Mouse (Mus musculus): ENCODE results near the gene Znrd1as.
"Not testable (repeated sequence)": the region's sequence is repeated elsewhere in the genome, so short reads cannot be mapped to it uniquely, and the experiment has no call there.

Gene Znrd1as

DNA sequence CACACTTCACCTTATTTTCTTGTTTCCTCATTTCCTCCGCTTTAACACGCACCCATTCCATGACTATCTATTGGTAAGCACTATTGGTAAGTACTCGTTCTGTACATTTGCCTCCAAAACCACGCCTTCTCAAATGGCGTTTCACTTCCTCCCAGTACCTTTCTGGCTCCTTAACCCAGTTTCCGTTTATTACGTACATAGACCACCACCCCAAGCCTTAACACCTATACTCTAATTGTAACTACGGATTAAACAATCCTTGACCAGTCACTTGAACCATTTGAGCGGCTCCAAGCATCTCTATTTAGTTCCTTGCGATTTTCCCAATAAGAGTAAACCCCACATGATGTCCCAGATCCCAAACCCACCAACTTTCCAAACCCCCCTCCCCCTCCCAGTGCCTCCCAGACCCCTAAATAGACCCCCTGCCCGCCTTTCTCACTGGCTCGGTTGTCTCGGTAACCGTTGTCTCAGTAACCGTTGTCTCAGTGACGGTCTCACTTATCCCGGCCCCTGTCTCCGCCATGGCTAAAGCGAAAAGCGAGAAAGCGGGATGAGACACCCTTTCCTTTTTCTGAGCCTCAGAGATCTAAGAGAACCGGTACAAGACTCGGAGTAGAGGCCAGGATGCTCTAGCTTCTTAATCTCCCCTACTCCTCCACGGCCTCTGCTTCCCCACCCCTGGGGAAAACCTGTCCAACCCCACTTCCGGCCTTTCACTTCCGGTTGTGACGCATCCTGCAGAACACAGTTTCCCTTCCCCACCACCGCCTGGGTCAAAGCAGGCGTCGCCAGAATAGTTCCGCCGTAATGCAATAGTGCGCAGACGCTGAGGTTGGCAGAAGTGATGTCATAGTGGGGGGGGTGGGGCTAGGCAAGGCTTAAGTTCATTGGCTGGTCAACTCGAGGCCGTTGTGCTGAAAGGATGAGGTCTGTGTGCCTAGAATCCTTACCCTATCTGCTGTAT is 7.1 kb upstream of the Znrd1as start, which contains the start of gene Ppp1r11:
Gene Ppp1r11 (minus strand): TSS at position 761 of the 967 bp plus-strand sequence.
- peak; percentile 95 for DNase-seq

DNA sequence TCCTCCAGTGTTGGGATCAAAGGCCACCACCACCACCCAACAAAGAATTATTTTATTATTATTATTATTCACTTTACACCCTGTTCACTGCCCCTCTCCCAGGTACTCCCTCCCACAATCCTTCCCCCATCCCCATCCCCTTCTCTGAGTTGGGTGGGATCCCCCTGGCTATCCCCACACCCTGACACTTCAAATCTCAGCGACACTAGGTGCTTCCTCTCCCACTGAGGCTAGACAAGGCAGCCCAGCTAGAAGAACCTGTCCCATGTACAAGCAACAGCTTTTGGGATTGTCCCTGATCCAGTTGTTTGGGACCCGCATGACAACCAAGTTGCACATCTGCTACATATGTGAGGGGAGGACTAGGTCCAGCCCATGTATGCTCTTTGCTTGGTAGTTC is 5.8 kb upstream of the Znrd1as start:
- DNase-seq, result no peak

DNA sequence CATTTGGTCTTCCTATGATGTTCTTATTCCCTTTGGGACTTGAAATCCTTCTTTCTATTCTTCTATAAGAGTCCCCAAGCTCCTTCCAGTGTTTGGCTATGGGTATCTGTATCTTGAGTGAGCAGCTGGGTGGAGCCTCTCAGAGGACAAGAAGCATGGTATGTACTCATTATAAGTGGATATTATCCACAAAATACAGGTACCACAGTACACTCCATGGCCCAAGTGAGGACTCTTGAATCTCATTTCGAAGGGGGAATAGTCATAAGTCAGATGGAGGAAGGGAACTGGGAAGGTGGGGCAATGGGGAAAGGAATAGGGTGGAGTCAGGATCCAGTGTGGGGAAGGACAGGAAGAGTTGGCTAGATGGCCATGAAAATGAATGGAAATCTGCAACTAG is 5.3 kb upstream of the Znrd1as start:
- no peak for DNase-seq

DNA sequence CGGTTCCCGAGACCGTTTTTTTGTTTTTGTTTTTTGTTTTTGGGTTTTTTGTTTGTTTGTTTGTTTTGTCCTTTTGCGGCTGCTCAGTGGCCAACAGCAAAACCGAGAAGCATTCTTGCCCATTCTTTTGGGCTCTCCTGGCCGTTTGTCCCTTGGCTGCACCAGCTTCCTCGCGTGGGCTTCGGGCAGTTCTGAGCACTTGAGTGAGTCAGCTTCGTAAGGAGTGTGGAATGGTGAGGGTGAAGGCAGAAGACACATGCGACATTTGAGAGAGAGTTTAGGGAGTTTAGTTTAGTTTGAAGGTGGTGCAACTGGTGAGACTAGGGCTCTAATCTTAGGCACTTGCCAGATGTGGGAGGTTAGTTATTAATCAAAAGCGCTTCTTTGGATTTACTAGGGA is 492 bp downstream of the Znrd1as start:
- peak; percentile 6 for DNase-seq

DNA sequence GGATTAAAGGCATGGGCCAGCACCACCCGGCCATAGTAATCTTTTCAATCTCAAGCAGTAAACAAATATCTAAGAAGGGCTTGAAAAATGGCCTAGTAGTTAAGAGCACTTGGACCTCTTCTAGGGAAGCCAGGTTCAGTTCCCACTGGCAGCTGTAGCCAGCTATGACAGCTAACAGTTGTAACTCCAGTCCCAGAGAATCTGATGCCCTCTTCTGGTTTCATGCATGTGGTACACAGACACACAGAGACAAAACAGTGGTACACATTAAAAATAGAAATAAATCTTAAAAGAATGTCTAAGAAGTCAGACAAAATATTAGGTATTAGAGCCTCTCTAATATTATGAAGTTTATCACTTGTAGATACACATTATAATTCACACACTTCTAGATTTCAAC is 2.7 kb downstream of the Znrd1as start:
- no peak for DNase-seq

DNA sequence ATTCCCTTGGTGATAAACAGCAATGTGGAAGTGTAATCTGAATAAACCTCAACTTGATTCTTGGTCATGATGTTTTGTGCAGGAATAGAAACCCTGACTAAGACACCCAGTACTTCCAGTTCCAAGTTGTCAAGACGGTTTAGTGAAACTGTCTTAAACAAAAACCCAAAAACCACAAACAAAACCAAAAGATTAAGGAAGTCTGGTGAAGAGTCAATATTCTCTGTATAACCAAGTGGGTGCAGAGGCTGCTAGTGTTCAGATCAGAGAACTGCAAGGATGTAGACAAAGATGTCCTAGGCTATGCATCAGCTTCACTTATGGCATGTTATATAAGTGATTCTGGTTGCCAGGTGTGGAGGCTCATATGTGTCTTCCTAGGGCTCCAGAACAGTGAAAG is 8.5 kb downstream of the Znrd1as start:
- no peak for DNase-seq

DNA sequence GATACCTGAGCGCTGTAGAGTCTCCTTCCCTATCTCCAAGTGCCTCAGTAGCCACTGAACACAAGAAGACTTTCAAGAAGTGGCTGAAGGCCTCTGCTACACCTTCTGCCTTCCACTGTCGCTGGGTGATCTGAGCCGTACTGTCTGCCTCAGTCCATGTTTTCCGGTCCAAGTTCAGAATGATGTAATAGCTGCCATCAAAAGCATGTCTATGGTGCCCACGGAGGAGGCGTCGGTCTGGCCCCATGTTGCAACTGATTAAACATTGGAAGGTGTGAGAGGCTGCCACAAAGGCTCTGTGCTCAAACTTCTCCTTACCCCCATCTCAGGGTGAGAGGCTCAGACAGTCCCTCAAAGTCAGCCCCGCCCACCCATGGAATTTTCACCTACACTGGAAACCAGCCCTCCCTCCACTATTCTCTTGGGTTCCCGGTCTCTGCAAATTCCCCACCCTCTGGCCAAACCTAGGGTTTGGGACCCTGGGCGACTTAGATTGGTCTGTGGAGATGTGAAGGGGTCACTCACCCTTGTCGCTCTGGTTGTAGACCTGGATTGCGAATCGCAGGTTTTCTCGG is 12.0 kb downstream of the Znrd1as start:
- DNase-seq, result peak; percentile 8

DNA sequence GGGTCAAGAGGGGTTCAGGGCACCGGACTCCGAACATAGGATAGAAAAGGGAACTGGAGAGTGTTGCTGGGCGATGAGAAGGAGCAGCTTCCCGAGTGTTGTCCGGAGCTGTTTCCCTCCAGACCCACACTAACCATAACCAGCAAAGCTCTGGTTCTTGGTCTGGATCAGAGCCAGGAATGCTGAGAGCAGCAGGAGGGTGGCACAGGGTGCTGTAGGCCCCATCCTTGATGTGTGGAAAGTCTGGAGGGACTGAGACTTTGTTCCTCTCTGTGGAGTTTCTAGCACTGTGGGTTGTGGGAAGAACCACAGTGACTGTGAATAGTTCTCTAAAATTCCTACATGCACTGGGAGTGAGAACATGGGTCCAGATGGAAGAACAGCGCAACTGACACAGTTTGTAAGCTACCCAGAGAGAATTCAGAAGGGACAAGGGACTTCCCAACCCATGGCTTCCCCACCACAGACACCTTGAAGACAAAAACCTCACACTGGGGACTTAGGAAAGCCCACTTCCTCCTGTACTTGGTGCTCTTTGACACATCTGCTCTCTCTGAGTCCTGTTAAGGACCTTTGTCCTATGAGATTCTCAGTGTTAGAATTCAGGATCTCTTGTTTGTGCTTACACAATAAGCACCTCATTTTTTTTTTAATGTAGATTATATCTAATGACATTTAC is 12.9 kb downstream of the Znrd1as start:
- no peak for DNase-seq

DNA sequence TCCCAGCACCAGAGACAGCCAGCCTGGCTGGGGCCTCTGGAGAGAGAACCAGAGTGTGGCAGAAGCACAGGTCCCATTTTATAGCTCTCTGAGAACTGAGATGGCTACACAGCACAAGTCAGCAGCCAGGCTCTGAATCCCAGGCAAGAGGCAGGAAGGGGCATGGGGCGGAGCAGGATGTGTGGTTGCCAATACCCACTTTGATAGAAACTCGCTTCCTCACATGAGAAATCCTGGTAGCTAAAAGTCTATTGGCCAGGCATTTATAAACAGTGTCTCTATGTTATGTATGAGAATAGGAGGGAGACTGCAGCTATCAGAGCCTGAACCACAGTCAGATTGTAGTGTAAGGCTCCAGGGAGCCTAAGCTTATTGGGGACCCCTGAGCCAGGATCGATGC is 14.4 kb downstream of the Znrd1as start:
- DNase-seq, result no peak

DNA sequence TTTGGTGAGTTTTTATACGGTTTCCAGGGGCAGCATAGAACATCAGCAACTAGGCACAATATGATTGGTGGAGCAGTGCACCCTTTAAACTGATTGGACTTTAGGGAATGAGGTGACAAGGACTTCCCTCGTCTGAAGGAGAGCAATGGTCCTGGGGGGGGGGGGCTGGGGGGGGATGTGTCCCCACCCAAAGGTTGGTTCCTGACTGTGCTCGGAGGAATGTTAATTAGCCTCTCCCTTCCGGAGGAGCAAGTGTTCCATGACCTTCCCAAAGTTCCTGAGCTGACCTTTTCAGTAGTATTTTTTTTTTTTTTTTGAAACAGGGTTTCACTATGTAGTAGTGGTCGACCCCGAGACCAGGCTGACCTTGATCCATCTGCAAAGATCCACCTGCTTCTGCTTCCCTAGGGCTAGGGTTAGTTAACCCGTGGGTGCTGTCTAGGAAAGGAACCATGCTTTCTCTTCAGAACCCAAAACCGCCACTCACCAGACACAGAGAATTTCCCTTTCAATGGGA is 14.9 kb downstream of the Znrd1as start:
- DNase-seq, result no peak

DNA sequence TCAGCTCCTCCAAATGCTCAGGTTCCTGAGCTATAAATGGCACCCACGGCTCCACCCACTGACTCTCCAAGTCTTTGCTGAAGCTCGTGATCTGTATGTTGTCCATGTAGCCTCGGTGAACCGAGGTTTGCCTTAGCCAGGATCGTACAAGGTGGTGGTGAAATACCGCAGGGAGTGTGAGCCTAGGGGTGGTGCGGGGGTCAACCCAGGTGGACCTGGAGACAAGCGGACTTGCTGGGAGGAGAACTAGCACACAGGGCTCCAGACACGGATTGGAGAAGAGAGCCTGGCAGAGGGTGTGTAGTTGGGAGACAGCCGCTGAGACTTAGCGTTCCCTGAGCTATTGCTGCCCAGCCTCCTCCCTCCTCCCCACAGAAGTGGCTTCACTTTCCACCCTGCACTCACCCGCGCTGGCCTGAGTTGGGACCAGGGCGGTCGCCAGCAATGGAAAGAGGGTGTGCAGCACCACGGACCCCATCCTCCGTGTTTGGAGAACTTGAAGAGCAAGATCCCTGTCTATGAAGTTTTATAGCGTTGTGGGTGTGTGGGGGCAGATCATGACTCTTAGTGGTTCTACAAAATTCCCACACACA is 22.9 kb downstream of the Znrd1as start, which contains the start of gene 2410137M14Rik:
Gene 2410137M14Rik (minus strand): TSS at position 17 of the 593 bp plus-strand sequence.
- no peak for DNase-seq

DNA sequence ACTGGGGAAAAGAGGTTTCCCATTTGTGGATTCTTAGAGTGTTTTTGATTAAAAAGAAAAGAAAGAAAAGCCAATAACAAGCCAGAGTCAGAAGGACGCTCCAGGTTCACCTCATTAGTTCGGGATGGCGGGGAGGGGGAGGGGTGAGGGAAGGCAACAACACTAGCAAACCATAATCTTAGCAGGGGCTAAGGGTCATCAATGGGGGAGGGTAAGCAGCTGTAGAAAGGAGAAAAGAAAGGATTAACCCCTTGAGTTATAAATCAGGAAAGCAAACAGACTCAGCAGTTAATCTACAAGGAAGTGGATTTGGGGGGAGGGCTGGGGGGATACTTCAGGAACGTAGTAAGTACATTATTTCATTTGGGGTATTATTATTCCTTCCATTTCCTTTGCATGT is 23.5 kb downstream of the Znrd1as start:
- no peak for DNase-seq

DNA sequence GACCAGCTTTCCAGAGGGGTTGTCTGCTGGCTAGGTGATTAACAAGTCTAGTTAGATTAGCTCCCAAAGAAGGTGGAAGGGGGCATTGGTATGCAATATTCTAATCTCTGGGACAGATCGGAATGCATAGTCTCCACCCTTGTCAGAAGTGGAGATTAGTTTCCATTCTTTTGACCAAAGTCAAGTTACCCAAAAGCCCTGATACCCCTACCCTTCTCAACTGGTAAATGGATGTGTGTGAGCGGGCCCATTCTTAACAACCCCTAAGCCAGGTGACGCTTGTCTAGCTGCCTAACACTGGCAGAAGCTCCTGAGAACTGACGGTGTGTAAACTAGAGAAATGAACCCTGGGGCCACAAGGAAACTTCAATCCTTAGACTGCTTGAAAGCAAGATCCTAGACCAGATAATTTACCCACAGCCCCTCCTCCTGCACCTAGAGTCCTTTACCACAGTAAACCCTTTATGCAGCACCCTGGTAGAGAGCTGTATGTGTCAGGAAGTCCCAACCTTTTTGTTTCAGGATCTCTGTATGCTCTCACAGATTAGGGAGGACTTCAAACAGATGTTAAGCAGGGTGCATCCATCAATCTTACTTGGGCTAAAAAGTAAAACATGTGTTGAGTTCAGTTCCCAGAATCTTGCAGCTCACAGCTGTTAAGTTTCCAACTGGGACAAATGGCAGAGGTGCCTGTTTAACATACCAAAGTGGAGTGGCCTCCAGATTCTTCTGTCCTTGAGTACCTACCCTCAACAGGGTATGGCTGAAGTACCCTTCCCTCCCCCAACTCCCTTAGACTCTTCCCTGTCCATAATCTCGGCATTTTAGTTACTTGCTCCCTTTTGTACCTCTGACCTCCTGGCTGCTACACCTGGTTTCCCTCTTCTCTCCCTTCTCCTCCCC is 24.1 kb downstream of the Znrd1as start:
- DNase-seq, result no peak

DNA sequence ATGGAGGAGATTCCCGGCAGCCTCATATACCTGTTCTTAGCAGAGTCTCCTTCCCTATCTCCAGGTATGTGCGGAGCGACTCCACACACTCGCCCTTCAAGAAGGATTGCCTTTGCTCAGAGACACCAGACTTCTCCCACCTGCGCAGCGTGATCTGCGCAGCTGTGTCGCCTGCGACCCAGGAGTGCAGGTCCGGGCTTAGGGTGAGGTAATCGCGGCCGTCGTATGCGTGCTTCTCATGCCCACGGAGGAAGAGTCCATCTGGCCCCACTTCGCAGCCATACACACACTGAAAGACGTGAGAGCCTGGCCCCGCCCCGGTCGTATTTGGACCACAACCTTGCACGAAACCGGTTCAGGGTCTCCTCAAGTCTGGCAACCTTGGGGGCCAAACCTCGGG is 30.1 kb downstream of the Znrd1as start:
- DNase-seq, result no peak

DNA sequence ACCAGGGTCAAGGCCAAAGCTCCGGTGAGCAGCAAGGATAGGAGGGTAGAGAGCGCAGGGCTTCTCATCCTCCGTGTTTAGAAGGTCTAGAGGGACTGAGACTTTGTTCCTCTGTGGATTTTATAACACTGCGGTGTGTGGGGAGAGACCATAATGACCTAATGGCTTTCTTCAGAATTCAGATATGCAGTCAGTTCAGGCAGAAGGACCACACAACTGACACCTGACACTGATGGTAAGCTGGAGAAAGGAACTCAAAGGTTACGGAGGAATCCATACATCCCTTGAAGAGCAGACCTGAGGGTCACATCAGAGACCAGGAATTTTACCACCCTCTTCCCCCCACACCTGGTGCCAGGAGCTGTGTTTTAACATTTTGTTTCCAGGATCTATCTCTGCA is 31.0 kb downstream of the Znrd1as start, which contains the start of gene H2-M5:
Gene H2-M5 (minus strand): TSS at position 101 of the 400 bp plus-strand sequence.
- DNase-seq, result no peak

DNA sequence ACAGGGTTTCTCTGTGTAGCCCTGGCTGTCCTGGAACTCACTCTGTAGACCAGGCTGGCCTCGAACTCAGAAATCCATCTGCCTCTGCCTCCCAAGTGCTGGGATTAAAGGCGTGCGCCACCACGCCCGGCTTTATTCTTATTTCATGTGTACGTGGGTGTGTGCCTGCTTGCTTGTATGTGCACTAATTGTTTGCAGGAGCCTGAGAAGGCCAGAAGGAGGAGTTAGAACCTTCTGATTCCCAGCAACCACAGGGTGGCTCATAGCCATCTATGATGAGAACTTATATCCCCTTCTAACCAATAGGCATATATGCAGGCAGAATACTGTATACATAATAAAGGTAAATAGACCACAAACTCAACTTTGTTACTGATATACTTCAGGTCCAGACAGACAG is 32.2 kb downstream of the Znrd1as start:
- DNase-seq, result not testable (repeated sequence)

DNA sequence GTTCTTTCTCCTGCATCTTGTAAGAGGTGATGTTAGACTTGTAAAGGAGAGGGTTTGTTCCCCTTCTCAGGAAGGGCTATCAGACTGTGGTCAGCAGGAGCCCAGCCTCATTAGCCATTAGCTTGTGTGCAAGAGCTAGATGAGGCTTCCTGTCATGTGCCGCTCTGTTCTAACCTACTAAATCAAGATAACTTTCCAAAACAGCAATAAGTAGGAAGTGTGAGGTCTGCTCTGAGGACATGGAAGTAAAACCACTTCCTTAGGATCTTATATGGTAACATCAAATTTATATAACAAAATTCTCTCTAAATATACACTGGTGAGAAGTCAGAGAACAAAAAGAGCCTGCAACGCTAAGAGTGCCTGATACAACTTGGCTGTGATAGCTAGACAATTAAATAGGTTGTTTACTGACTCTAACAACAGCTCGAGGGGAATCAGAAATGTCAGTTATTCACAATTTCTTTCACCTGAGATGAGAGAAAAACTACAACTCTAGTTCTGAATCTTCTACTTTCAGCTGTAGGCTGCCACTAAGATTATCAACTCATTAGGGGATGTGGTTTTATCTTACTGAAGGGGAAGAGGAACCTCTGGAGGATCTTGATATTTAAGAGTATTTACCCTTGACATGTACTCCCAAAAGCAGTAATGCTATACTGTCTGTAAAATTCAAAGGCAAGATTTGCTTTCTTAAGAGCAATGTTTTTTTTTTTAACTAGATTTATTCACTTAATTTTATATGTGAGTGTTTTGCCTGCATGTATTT is 34.1 kb downstream of the Znrd1as start:
- no peak for DNase-seq

DNA sequence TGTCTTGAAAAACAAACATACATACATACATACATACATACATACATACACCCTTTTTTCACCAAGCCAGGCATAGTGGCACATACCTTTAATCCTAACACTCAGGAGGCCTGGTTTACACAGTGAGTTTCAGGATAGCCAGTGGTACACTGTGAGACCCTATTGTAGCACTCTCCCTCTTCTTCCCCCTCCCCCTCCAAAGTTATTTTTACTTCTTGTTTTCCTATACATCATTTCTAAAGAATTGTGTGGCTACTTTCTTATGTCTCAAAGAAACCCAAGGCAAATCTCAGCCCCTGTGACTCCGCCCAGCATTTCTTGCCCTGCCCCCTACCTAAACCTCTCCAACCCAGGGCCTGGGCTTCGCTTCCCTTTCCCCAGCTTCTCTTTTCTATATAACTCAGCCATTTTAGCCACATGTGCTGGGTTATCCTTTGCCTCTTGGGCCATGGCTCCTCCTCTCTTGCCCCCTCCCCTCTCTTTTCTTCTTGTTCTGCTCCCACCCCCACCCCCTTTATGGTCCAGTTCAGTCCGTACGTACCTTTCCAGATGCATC is 35.5 kb downstream of the Znrd1as start:
- DNase-seq, result no peak

DNA sequence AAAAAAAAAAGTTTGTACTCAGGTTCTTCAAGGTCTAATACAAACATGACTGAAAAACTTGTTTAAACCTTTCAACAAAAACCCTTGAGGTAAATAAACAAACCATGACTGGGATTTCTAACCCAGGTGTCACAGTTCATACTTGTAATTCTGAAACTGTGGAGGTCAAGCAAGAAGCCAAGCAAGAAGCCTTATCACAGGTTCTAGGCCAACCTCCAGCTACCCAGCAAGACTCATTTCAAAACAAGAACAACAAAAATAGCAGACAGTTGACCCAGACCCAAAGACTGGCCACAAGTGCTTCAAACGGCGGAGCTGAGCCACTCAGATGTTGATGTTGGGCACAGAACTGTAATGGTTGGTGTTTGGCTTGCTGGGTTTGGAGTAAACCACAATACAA is 36.1 kb downstream of the Znrd1as start:
- DNase-seq, result no peak

DNA sequence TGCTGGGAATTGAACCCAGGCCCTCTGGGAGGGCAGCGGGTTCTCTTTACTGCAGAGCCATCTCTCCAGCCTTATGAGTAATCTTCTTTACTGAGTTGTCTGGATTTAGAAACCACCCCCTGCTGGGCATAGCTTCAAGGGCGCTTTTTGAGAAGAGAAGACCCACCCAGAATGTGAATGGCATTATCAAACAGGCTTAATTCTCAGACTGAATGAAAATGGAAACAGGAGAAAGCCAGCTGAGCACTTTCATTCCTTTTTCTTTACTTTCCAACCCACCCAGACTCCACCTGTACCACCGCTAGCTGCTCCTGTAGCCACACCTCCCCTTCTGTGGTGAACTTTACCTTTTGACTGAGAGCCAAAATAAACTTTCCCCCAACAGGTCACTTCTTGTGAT is 37.1 kb downstream of the Znrd1as start:
- no peak for DNase-seq

Measured in liver (tissue).